Mouse (Mus musculus) small intestine, adult 2 months (tissue): Measurements from ENCODE around the gene Foxp4.

ENCODE experiments used
- CTCF ChIP-seq: fragments of 200-500 bp; IDR thresholded peaks from 2 replicates; pipeline ENCODE4 v1.5.1; 2012; ENCODE audit warnings: low read depth, mild to moderate bottlenecking, control low read depth, inconsistent platforms, low read length, moderate library complexity, mixed read lengths; ENCODE audit not compliant: insufficient replicate concordance, insufficient read length; ENCODE audit errors: extremely low read depth
- POLR2A ChIP-seq: fragments of 200-500 bp; IDR thresholded peaks from 2 replicates; pipeline ENCODE4 v1.6.1; 2012; ENCODE audit warnings: low read depth, mild to moderate bottlenecking, control low read depth, inconsistent platforms, low read length, moderate library complexity

- TF ChIP-seq CTCF (no peak), POLR2A (no peak)
These were observed 30.8 kb upstream of the Foxp4 start for GRCm38 (mm10) chr17:47955054-47955741.
